ENCODE assay signal across 30 mouse cellular contexts in genomic region chr3:146341652-146342340, GRCm38 (mm10).
DNase-seq lines count a peak whose midpoint lies in the region; ATAC-seq and TF ChIP-seq lines count a peak whose summit lies in the region.
"Had no signal": no experiment of that assay in that cellular context is flagged by ENCODE, and none has a peak within 500 bp of the region (broad histone marks: within the 10 kb centered on the region; RNA-seq: fewer than 3 reads in every experiment).

No protein-coding gene starts in this region.

- no peaks in the 10 kb centered on the region for H3K9me3 ChIP-seq in hindbrain, embryonic 13.5 days
- H3K9me3 ChIP-seq in hindbrain, embryonic 11.5 days (ENCODE audit: control insufficient read depth, low read length), result no peaks in the 10 kb centered on the region
- no peaks in the 10 kb centered on the region for H3K9me3 ChIP-seq in midbrain, postnatal 0 days (ENCODE audit: low read length)
- no peaks in the 10 kb centered on the region for H3K9me3 ChIP-seq in midbrain, embryonic 15.5 days
- no peaks in the 10 kb centered on the region for H3K9me3 ChIP-seq in hindbrain, postnatal 0 days (ENCODE audit: low read length)
- no peaks in the 10 kb centered on the region for H3K9me3 ChIP-seq in forebrain, embryonic 12.5 days
- H3K9me3 ChIP-seq: forebrain, embryonic 15.5 days; heart, embryonic 12.5 days; limb, embryonic 10.5 days; limb, embryonic 15.5 days; liver, embryonic 13.5 days had no signal

- H3K9ac ChIP-seq in hindbrain, embryonic 13.5 days, result no peak overlapping the region
- H3K9ac ChIP-seq in hindbrain, embryonic 11.5 days (ENCODE audit: low read depth, low read length), result no peak overlapping the region
- no peak overlapping the region for H3K9ac ChIP-seq in midbrain, postnatal 0 days (replicated peaks; ENCODE audit: low read length, poor library complexity, severe bottlenecking)
- no peak overlapping the region for H3K9ac ChIP-seq in midbrain, embryonic 15.5 days
- H3K9ac ChIP-seq in hindbrain, postnatal 0 days (replicated peaks; ENCODE audit: low read length), result no peak overlapping the region
- no peak overlapping the region for H3K9ac ChIP-seq in forebrain, embryonic 12.5 days
- H3K9ac ChIP-seq: forebrain, embryonic 15.5 days; heart, embryonic 12.5 days; limb, embryonic 15.5 days; liver, embryonic 13.5 days had no signal

- no peak overlapping the region for H3K4me3 ChIP-seq in hindbrain, embryonic 13.5 days
- H3K4me3 ChIP-seq in hindbrain, embryonic 11.5 days (ENCODE audit: low read depth, low read length), result no peak overlapping the region
- H3K4me3 ChIP-seq in midbrain, postnatal 0 days (ENCODE audit: low read depth, low read length), result no peak overlapping the region
- H3K4me3 ChIP-seq in midbrain, embryonic 15.5 days, result no peak overlapping the region
- no peak overlapping the region for H3K4me3 ChIP-seq in hindbrain, postnatal 0 days (ENCODE audit: low read length)
- H3K4me3 ChIP-seq in forebrain, embryonic 12.5 days (replicated peaks), result no peak overlapping the region
- H3K4me3 ChIP-seq: forebrain, embryonic 15.5 days; heart, embryonic 12.5 days; limb, embryonic 10.5 days; limb, embryonic 15.5 days; liver, embryonic 13.5 days had no signal

- H3K36me3 ChIP-seq in hindbrain, embryonic 13.5 days, result no peaks in the 10 kb centered on the region
- no peaks in the 10 kb centered on the region for H3K36me3 ChIP-seq in hindbrain, embryonic 11.5 days (ENCODE audit: control insufficient read depth, insufficient read depth, low read length)
- no peaks in the 10 kb centered on the region for H3K36me3 ChIP-seq in midbrain, postnatal 0 days (ENCODE audit: insufficient read depth, low read length)
- no peaks in the 10 kb centered on the region for H3K36me3 ChIP-seq in midbrain, embryonic 15.5 days (replicated peaks)
- no peaks in the 10 kb centered on the region for H3K36me3 ChIP-seq in hindbrain, postnatal 0 days (ENCODE audit: insufficient read depth, low read length)
- H3K36me3 ChIP-seq in forebrain, embryonic 12.5 days (replicated peaks), result no peaks in the 10 kb centered on the region
- H3K36me3 ChIP-seq: forebrain, embryonic 15.5 days; heart, embryonic 12.5 days; limb, embryonic 10.5 days; limb, embryonic 15.5 days; liver, embryonic 13.5 days had no signal

- peak overlapping the region; percentile 40; the same call in 1 of the 2 replicates for H3K27ac ChIP-seq in hindbrain, embryonic 13.5 days
- no peak overlapping the region for H3K27ac ChIP-seq in hindbrain, embryonic 11.5 days (ENCODE audit: low read depth, low read length)
- no peak overlapping the region for H3K27ac ChIP-seq in midbrain, postnatal 0 days (ENCODE audit: low read depth, low read length)
- no peak overlapping the region for H3K27ac ChIP-seq in midbrain, embryonic 15.5 days
- H3K27ac ChIP-seq in hindbrain, postnatal 0 days, result no peak overlapping the region
- no peak overlapping the region for H3K27ac ChIP-seq in forebrain, embryonic 12.5 days
- H3K27ac ChIP-seq: forebrain, embryonic 15.5 days; limb, embryonic 10.5 days; limb, embryonic 15.5 days; liver, embryonic 13.5 days had no signal

- TF ChIP-seq CTCF in midbrain, postnatal 0 days (IDR thresholded peaks at IDR 0.05), result no peak
- TF ChIP-seq CTCF in hindbrain, postnatal 0 days (IDR thresholded peaks at IDR 0.05; ENCODE audit: low read depth), result no peak

- H3K4me1 ChIP-seq in hindbrain, embryonic 13.5 days (replicated peaks), result peaks cover 46% of the 10 kb centered on the region
- no peaks in the 10 kb centered on the region for H3K4me1 ChIP-seq in hindbrain, embryonic 11.5 days (replicated peaks; ENCODE audit: control insufficient read depth, insufficient read depth, low read length)
- H3K4me1 ChIP-seq in midbrain, postnatal 0 days (ENCODE audit: insufficient read depth, low read length), result peaks cover 3% of the 10 kb centered on the region
- peaks cover 37% of the 10 kb centered on the region for H3K4me1 ChIP-seq in midbrain, embryonic 15.5 days
- peaks cover 12% of the 10 kb centered on the region for H3K4me1 ChIP-seq in hindbrain, postnatal 0 days (ENCODE audit: insufficient read depth, low read length)
- peaks cover 23% of the 10 kb centered on the region for H3K4me1 ChIP-seq in forebrain, embryonic 12.5 days

- DNase-seq in hindbrain, embryonic 11.5 days (ENCODE audit: low spot score), result no peak
- DNase-seq in midbrain, postnatal 0 days (ENCODE audit: low spot score), result peak; percentile 50
- peak; percentile 61 for DNase-seq in Muller cell, postnatal 12 days (ENCODE audit: inconsistent ontology term)
- peak; percentile 54 for DNase-seq in hindbrain, postnatal 0 days (ENCODE audit: low spot score)
- no peak for DNase-seq in cerebellum, postnatal 25 days
- DNase-seq: adrenal gland, postnatal 25 days; B cell, adult 2 months; cerebellum, adult 18-20 months; gastrocnemius, postnatal 25 days; heart, adult 18-20 months; heart, postnatal 4 days; kidney, adult 11 months; kidney, postnatal 14 days; layer of hippocampus, adult 9-11 months; liver, embryonic 13.5 days; lung, adult 18-20 months; lung, postnatal 4 days; right cerebral cortex, postnatal 14 days; spleen, adult 18-20 months; thymus, adult 2 months; thymus, postnatal 36 days had no signal

- 64% methylated on average over 6 of the region's 6 CpGs for WGBS in hindbrain, embryonic 13.5 days
- WGBS in hindbrain, embryonic 11.5 days, result 81% methylated on average over 6 of the region's 6 CpGs
- 52% methylated on average over 6 of the region's 6 CpGs for WGBS in midbrain, postnatal 0 days
- 58% methylated on average over 6 of the region's 6 CpGs for WGBS in midbrain, embryonic 15.5 days
- 51% methylated on average over 6 of the region's 6 CpGs for WGBS in hindbrain, postnatal 0 days
- 59% methylated on average over 6 of the region's 6 CpGs for WGBS in forebrain, embryonic 12.5 days

- peaks cover 10% of the 10 kb centered on the region; the same call in 1 of the 2 replicates for H3K27me3 ChIP-seq in hindbrain, embryonic 13.5 days
- no peaks in the 10 kb centered on the region for H3K27me3 ChIP-seq in hindbrain, embryonic 11.5 days (ENCODE audit: control insufficient read depth, insufficient read depth, low read length)
- no peaks in the 10 kb centered on the region for H3K27me3 ChIP-seq in midbrain, postnatal 0 days (ENCODE audit: insufficient read depth, low read length)
- no peaks in the 10 kb centered on the region for H3K27me3 ChIP-seq in midbrain, embryonic 15.5 days (replicated peaks)
- no peaks in the 10 kb centered on the region for H3K27me3 ChIP-seq in hindbrain, postnatal 0 days (ENCODE audit: insufficient read depth, low read length)
- H3K27me3 ChIP-seq in forebrain, embryonic 12.5 days, result no peaks in the 10 kb centered on the region; the same call in 1 of the 2 replicates
- H3K27me3 ChIP-seq: forebrain, embryonic 15.5 days; heart, embryonic 12.5 days; limb, embryonic 15.5 days had no signal

- no peak for ATAC-seq in hindbrain, embryonic 13.5 days (ENCODE audit: low FRiP score)
- no peak for ATAC-seq in hindbrain, embryonic 11.5 days (ENCODE audit: low FRiP score)
- no peak for ATAC-seq in midbrain, postnatal 0 days (ENCODE audit: low FRiP score)
- no peak for ATAC-seq in midbrain, embryonic 15.5 days (replicated peaks)
- no peak for ATAC-seq in hindbrain, postnatal 0 days
- ATAC-seq in forebrain, embryonic 12.5 days (ENCODE audit: low FRiP score), result no peak
- ATAC-seq: forebrain, embryonic 15.5 days; inflammation-experienced regulatory T-cells, adult 6 months; lung, postnatal 0 days had no signal

- H3K4me2 ChIP-seq in hindbrain, embryonic 13.5 days, result no peak overlapping the region
- no peak overlapping the region for H3K4me2 ChIP-seq in hindbrain, embryonic 11.5 days (replicated peaks; ENCODE audit: low read depth, low read length)
- no peak overlapping the region for H3K4me2 ChIP-seq in midbrain, postnatal 0 days (ENCODE audit: low read depth, low read length, poor library complexity, severe bottlenecking)
- H3K4me2 ChIP-seq in midbrain, embryonic 15.5 days, result no peak overlapping the region
- no peak overlapping the region for H3K4me2 ChIP-seq in hindbrain, postnatal 0 days (ENCODE audit: low read depth, low read length)
- no peak overlapping the region for H3K4me2 ChIP-seq in forebrain, embryonic 12.5 days
- H3K4me2 ChIP-seq: forebrain, embryonic 15.5 days; heart, embryonic 12.5 days; limb, embryonic 15.5 days; liver, embryonic 13.5 days had no signal

Comparison
In these comparisons a context has a peak if more than half of its experiments do, and no peak if none do; other contexts are left out.
1. DNase-seq: peak in midbrain, postnatal 0 days (single experiment), Muller cell, postnatal 12 days (single experiment) and hindbrain, postnatal 0 days (single experiment); none in hindbrain, embryonic 11.5 days (single experiment) and cerebellum, postnatal 25 days (0 of 2).